Mouse (Mus musculus) lung, adult 2 months (tissue): ENCODE measurements around the gene Tsku.

Experiments used
- CTCF ChIP-seq: fragments of 200-500 bp; IDR thresholded peaks from 2 replicates; pipeline ENCODE4 v1.5.1; 2011; ENCODE audit warnings: mild to moderate bottlenecking, low read length, control low read depth; ENCODE audit not compliant: insufficient read depth
- POLR2A ChIP-seq: fragments of 200-500 bp; IDR thresholded peaks from 2 replicates; pipeline ENCODE4 v1.6.1; 2011; ENCODE audit warnings: low read depth, mild to moderate bottlenecking, control low read depth, low read length, borderline replicate concordance; ENCODE audit errors: extremely low read depth

GRCm38 (mm10) chr7:98389656-98390055 lies 28.5 kb upstream of the Tsku start:
- no peak for TF ChIP-seq CTCF
- no peak for TF ChIP-seq POLR2A
